Mouse (Mus musculus) cerebellum, postnatal 10 days (tissue): ENCODE measurements around the gene Cltrn.

Source experiments
- DNase-seq, 2 experiments: peaks; one replicate each; pipeline ENCODE4 v3.0.0; 2021; ENCODE audit warnings: mixed read lengths in 2 of 2

Gene Cltrn

GRCm38 (mm10) chrX:164088582-164088981 lies at the start of gene Cltrn:
TSS of gene Cltrn (plus strand) at chrX:164088830.
- no peak for DNase-seq

GRCm38 (mm10) chrX:164038882-164039281 lies 49.7 kb upstream of the Cltrn start:
- peak; percentile 43 to 60 for DNase-seq

- DNase-seq = no peak
Observed at GRCm38 (mm10) chrX:164042069-164042468, 46.6 kb upstream of the Cltrn start.

GRCm38 (mm10) chrX:164046736-164047135 lies 41.9 kb upstream of the Cltrn start:
- no peak for DNase-seq

- no peak for DNase-seq
Observed at GRCm38 (mm10) chrX:164055726-164056125, 32.9 kb upstream of the Cltrn start.

- no peak for DNase-seq
Observed at GRCm38 (mm10) chrX:164058523-164058922, 30.1 kb upstream of the Cltrn start.

GRCm38 (mm10) chrX:164059070-164059469 lies 29.6 kb upstream of the Cltrn start:
- no peak for DNase-seq

GRCm38 (mm10) chrX:164066185-164066584 lies 22.4 kb upstream of the Cltrn start:
- DNase-seq = peak; percentile 80 to 83

- DNase-seq = no peak
Observed at GRCm38 (mm10) chrX:164068968-164069367, 19.7 kb upstream of the Cltrn start.

- DNase-seq = peak; percentile 93 to 95
Observed at GRCm38 (mm10) chrX:164076040-164076775, 12.4 kb upstream of the Cltrn start, which contains the start of gene Siah1b. TSS of gene Siah1b (minus strand) at chrX:164076493.

- no peak for DNase-seq
Observed at GRCm38 (mm10) chrX:164082030-164082429, 6.6 kb upstream of the Cltrn start.

- DNase-seq = no peak
Observed at GRCm38 (mm10) chrX:164089916-164090315, 1.3 kb downstream of the Cltrn start.

GRCm38 (mm10) chrX:164092300-164093169 lies 3.9 kb downstream of the Cltrn start:
- no peak for DNase-seq

GRCm38 (mm10) chrX:164093435-164093834 lies 4.8 kb downstream of the Cltrn start:
- no peak for DNase-seq

GRCm38 (mm10) chrX:164095838-164096237 lies 7.2 kb downstream of the Cltrn start:
- no peak for DNase-seq

- peak in 1 of 2 experiments; percentile 6 for DNase-seq
Observed at GRCm38 (mm10) chrX:164101483-164101882, 12.9 kb downstream of the Cltrn start.

- DNase-seq = peak; percentile 1 to 3
Observed at GRCm38 (mm10) chrX:164102198-164102597, 13.6 kb downstream of the Cltrn start.

GRCm38 (mm10) chrX:164102656-164103055 lies 14.0 kb downstream of the Cltrn start:
- peak in 1 of 2 experiments; percentile 6 for DNase-seq

GRCm38 (mm10) chrX:164111146-164111545 lies 22.5 kb downstream of the Cltrn start:
- no peak for DNase-seq

GRCm38 (mm10) chrX:164113744-164114143 lies 25.1 kb downstream of the Cltrn start:
- DNase-seq = no peak

GRCm38 (mm10) chrX:164123942-164124341 lies 35.3 kb downstream of the Cltrn start:
- no peak for DNase-seq

GRCm38 (mm10) chrX:164133531-164133930 lies 44.9 kb downstream of the Cltrn start:
- no peak for DNase-seq

GRCm38 (mm10) chrX:164135304-164135818 lies 46.7 kb downstream of the Cltrn start:
- no peak for DNase-seq
